Mouse (Mus musculus) heart, postnatal 25 days (tissue): ENCODE results near the gene Cenpj. TPM values are rescaled to one million over a fixed set of nuclear protein-coding genes. Genes with fewer than 3 reads are reported as not detected.
A peak's percentile ranks its signal among the peaks of the same experiment; 100 is the strongest.

Experiments used
- DNase-seq: peaks from one replicate; pipeline ENCODE4 v3.0.0; 2022; ENCODE audit warnings: low spot score
- intact Hi-C: fragments of 180-260 bp; cut with DNase I; formaldehyde crosslinking; loops from one replicate; pipeline ENCODE4 v1.15.1; 2025
- total RNA-seq, 2 experiments: library from RNA; stranded (reverse); gene quantifications; 2 replicates each; pipeline ENCODE4 v1.2.3; 2021

Gene Cenpj
- 1 to 10 TPM; 2.5 to 4.2 TPM for total RNA-seq

DNA sequence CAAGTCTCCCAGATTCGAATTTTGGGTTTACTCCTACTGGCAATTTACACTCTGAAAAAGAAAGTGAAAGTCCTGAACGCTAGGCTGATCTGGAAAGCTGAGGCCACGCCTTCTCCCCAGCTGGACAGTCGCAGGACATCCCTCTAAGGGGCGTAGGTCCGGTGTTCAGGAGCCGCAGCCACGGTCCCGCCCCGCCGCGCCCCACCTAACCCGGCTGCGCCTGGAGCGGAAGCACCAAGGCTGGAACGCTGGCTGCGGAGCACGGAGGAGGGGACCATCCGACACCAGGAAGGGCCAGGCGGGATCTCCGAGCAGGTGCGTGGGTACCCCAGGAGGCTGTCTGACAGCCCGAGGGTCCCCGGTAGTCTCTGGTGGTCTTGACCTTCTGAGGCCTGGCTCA is at the start of gene Cenpj, which contains the start of gene Parp4:
Gene Cenpj (minus strand): TSS at position 10 of the 400 bp plus-strand sequence.
Gene Parp4 (plus strand): TSS at position 204 of the 400 bp plus-strand sequence.
- intact Hi-C loops = loop anchor here (5.0 kb wide), 1 partner anchor 92 kb away; the partner anchor contains the start of gene Mphosph8
- peak; percentile 89 for DNase-seq

DNA sequence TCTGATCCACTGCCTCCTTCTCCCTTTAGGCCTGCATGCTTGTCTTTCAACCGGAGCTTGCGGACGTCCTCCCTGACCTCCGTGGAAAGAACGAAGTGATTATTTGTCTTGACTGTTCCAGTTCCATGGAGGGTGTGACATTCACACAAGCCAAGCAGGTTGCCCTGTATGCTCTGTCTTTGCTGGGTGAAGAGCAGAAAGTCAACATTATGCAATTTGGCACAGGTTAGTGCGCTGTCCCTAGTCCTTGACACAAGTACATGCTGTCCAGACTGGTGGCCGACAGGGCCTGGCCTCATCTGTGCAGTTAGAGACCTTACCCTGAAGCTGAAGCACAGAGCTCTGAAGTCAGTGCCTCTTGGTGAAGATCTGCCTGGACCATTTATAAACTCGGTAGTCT is 45.2 kb upstream of the Cenpj start:
- DNase-seq = no peak
- intact Hi-C loops = no loop called here

GRCm38 (mm10) chr14:56617470-56617869 is 42.2 kb upstream of the Cenpj start:
- intact Hi-C loops = no loop called here
- DNase-seq = no peak

- intact Hi-C loops = no loop called here
Measured at GRCm38 (mm10) chr14:56613212-56613611, 38.0 kb upstream of the Cenpj start.

GRCm38 (mm10) chr14:56605136-56605535 is 29.9 kb upstream of the Cenpj start:
- no peak for DNase-seq
- intact Hi-C loops = no loop called here

More at GRCm38 (mm10) chr14:56613212-56613611, 38.0 kb upstream of the Cenpj start:
- DNase-seq = no peak

DNA sequence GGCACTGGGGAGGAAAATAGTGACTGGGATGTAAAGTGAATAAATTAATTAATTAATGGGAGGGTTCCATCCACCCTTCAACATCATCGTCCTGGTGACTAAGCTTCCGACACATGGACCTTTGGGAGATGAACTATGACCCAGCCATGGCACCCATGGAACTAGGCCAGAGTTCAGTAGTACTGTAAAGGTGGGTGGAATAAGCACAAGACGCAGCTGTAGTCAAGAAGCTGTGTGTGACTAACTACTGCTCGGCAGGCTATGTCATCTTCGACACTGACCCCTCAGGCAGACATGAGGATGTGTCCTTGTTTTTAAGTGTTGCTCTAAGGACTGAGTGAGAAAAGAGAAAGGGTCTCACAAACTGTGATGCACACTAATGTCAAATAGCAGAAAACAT is 29.2 kb upstream of the Cenpj start:
- no peak for DNase-seq
- intact Hi-C loops = no loop called here

GRCm38 (mm10) chr14:56602069-56602468 is 26.8 kb upstream of the Cenpj start:
- intact Hi-C loops = no loop called here
- no peak for DNase-seq

GRCm38 (mm10) chr14:56598759-56599158 is 23.5 kb upstream of the Cenpj start:
- intact Hi-C loops = loop anchor here (10.0 kb wide), 2 partner anchors 196 to 224 kb away; no protein-coding TSS in a partner anchor
- no peak for DNase-seq

- intact Hi-C loops = loop anchor here (10.0 kb wide), 2 partner anchors 200 to 220 kb away; no protein-coding TSS in a partner anchor
Measured at GRCm38 (mm10) chr14:56594811-56595210, 19.6 kb upstream of the Cenpj start.

DNA sequence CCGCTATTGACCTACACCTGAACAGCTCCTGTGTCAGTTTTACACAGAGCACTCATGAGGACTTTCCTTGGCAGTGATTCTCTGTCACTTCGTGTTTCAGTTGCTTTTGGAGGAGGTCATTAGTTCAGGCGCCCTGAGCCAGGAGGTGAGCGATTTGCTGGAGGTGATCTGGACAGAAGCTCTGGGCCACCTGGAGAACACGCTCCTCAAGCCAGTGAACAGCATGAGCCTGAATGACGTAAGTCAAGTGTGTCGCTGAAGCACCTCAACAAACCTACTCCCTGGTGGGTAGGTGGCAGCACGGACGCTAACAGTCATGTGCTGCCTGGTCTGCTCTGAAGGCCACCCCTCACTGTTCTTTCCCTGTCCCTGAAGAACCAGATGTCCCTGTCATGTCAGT is 17.0 kb upstream of the Cenpj start:
- intact Hi-C loops = loop anchor here (10.0 kb wide), 2 partner anchors 203 to 217 kb away; no protein-coding TSS in a partner anchor
- DNase-seq = no peak

More at GRCm38 (mm10) chr14:56594811-56595210, 19.6 kb upstream of the Cenpj start:
- no peak for DNase-seq

GRCm38 (mm10) chr14:56582294-56582693 is 7.1 kb upstream of the Cenpj start:
- DNase-seq = no peak
- intact Hi-C loops = no loop called here

DNA sequence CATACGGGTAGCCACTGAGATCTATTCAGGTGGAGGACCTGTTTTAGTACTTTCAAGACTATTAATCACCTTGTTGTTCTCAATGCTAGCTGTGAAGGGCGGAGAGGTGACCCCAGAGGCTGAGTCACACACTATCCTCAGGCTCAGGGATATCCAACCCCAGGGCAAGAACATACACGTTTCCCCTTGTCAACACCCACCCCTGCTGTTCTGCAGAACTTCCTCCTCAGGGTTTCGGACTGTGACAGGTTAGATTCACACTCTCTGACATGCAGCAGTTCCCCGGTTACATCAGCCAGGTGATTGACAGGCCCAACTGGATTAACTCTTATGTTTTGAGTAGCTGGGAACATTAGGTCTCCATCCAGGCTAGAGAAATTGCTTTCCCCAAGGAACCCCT is 5.9 kb upstream of the Cenpj start:
- DNase-seq = no peak
- intact Hi-C loops = no loop called here

DNA sequence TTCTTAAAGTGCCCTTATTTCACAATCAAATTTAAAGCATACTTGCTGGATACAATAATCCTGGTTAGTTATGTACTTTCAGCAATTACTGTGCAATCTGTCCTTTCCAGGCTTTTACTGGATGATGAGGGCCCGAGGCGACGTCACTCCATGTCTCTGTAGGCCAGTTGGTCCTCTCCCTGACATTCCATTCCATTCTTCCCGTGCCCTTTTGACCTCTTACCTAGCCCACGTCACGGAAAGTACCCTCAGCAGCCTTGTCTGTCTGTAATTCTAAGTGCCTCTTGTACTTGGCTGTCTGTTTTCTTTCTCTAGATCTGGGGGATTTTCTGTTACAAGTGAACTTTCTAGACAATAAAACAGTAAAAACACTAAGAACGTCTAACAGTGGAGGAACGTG is 3.8 kb upstream of the Cenpj start:
- no peak for DNase-seq
- intact Hi-C loops = loop anchor here (5.0 kb wide), 1 partner anchor 88 kb away; the partner anchor contains the start of gene Mphosph8

DNA sequence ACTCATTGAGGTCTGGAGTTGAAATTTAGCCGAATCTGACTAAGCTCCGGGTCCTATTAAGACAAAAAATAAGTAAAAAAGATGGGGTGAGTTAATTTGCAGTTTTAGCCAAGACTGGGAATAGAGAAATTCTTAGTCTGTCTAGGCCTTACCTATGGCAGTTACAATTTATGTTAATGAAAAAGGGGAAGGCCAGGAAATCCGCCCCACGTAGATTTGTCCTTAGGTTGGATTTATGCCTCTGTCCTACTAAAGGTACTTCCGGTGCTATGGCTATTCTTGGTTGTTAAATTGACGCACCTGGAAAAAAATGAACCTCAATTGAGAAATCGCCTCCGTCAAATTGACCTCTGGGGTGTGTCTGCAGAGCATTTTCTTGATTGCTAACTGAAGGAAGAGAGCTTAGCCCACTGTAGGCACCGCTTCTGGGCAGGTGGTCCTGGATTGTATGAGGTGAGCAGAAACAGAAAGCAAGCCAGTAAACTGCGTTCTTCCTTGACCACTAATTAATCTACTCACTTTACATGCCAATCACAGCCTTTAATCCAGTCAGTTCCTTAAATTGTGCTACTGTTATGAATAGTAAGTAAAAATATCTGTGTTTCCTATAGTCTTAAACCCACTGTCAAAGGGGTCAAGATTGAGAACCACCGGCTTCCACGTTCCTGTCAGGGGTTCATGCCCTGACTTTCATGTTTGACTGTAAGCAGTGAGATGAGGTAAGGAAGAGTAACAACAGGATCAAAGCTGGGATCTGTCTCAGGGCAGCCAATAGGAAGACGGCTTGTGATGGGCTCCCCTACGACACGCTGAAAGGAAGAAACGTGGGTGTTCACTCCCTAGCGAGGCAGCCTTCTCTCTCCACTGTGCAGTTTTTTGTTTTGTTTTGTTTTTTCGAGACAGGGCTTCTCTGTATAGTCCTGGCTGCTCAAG is 1.0 kb upstream of the Cenpj start:
- DNase-seq = no peak
- intact Hi-C loops = loop anchor here (5.0 kb wide), 1 partner anchor 91 kb away; the partner anchor contains the start of gene Mphosph8

- no peak for DNase-seq
- intact Hi-C loops = no loop called here
Measured at GRCm38 (mm10) chr14:56572546-56572945, 2.7 kb downstream of the Cenpj start.

DNA sequence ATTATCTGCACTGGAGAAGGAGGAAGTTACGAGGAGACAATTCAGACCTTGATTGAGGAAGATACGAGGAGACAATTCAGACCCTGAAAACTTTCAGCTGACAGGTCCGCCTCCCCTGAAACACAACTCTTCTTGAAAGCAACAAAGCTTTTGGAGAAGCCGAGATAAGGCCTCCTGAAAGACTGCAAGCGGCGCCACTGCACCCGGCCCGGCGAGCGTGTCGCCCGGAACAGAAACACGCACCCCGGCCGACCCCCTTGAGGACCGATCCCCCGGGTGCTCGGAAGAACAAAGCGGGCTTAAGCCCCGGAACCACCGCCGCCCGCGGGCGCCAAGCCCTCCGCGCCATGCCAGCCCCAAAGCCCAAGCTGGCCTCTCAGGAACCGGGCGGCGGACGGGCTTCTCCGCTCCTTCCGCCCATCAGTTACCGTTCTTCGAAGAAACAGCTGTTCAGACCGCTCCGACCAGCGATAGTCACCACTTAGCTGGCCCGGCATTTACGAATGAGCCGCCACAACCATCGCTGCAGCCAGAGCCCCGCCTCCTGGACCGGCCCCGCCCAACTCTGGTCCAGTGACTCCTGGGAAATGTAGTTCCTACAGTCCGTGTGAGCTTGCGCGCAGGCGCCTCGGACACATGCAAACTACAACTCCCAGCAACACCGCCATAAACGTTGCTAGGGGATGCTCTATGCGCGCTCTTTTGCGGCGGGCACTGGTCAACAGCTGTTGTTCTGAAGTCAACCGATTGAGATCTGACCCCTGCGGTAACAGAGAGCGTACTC is 3.7 kb downstream of the Cenpj start:
- intact Hi-C loops = no loop called here
- peak; percentile 90 for DNase-seq

GRCm38 (mm10) chr14:56569041-56569440 is 6.2 kb downstream of the Cenpj start:
- intact Hi-C loops = no loop called here
- DNase-seq = no peak

- intact Hi-C loops = no loop called here
- DNase-seq = no peak
Measured at GRCm38 (mm10) chr14:56567476-56567875, 7.7 kb downstream of the Cenpj start.

DNA sequence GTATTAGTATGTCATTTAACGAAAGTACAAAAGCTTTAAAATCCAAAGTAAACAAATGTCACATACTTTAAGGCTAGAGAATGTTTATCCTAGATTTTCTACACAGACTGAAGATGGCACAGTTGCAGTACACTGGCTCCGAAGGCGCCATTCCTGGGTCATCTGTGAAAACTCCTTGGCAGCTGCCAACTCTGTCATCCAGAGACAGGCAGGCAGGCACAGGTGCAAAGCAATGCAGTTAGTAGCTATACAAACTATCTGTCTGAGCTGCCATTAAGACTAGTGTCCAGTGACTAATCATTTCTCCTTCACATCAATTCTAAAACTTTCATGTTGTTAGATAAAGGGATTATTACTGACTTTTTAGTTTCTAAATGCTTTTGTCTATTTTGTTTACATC is 16.1 kb downstream of the Cenpj start:
- DNase-seq = no peak
- intact Hi-C loops = no loop called here

DNA sequence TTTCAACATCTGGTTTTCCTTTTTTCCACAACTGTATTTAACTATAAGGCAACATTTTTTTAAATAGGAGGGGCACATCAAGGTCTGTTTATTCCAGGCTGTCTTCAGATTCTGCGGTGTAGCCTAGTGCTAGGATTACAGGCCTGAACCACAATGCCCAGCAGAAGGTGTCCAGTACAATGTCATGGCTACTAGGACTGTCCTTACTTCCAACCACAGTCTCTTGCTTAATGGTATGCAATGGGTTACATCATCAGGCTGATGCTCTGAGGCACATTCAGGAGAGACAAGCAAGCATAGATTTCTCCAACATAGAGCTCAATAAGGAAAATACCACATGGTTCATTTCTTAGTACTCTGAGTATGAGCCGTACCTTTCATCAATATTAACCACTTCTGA is 20.5 kb downstream of the Cenpj start:
- no peak for DNase-seq

More for the DNA sequence above, 20.5 kb downstream of the Cenpj start:
- intact Hi-C loops = no loop called here
